Mouse (Mus musculus) lung, adult 2 months (tissue): ENCODE results near the gene Ednrb.

Experiments used
- CTCF ChIP-seq: fragments of 200-500 bp; IDR thresholded peaks from 2 replicates; pipeline ENCODE4 v1.5.1; 2011; ENCODE audit warnings: mild to moderate bottlenecking, low read length, control low read depth; ENCODE audit not compliant: insufficient read depth
- POLR2A ChIP-seq: fragments of 200-500 bp; IDR thresholded peaks from 2 replicates; pipeline ENCODE4 v1.6.1; 2011; ENCODE audit warnings: low read depth, mild to moderate bottlenecking, control low read depth, low read length, borderline replicate concordance; ENCODE audit errors: extremely low read depth

- TF ChIP-seq CTCF (no peak), POLR2A (no peak)
These were observed 22.4 kb upstream of the Ednrb start for GRCm38 (mm10) chr14:103866636-103867035.
